Mouse (Mus musculus) spleen, adult 2 months (tissue): ENCODE measurements around the gene Cfap74.

ENCODE experiments used
- CTCF ChIP-seq: fragments of 200-500 bp; IDR thresholded peaks from 2 replicates; pipeline ENCODE4 v1.5.1; 2011; ENCODE audit warnings: mild to moderate bottlenecking, inconsistent platforms; ENCODE audit not compliant: insufficient read depth, insufficient read length, insufficient replicate concordance; ENCODE audit errors: extremely low read depth
- POLR2A ChIP-seq: fragments of 200-500 bp; IDR thresholded peaks from 2 replicates; pipeline ENCODE4 v1.6.1; 2011; ENCODE audit warnings: low read depth, low read length, inconsistent platforms

DNA sequence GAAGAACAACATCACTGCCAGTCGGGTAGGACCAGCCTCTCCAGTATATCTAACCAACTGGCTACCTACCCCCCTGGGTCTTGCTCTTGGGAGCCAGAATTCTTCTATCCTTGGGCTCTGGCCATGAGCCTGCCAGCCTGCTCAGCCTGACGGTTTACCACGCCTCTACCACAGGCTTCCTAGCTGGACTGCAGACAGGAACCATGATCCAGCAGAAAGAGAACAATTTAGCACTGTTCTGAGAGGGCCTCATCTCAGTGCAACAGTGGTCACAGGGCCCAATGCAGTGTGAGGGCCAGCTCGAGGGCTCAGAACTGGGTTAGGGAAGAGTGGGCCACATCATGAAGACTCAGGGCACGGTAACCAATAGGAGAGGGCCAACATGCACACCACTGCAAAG, 15.0 kb downstream of the Cfap74 start:
- TF ChIP-seq POLR2A (no peak), CTCF (no peak)
